Mouse (Mus musculus) megakaryocyte, embryonic 14.5 days (primary cell): ENCODE results near the gene Olfr520. TPM values are rescaled to one million over a fixed set of nuclear protein-coding genes. Genes with fewer than 3 reads are reported as not detected.

ENCODE experiments used
- H3K27me3 ChIP-seq: replicated peaks from 2 replicates; pipeline ENCODE3; 2012; ENCODE audit warnings: inconsistent platforms
- H3K36me3 ChIP-seq: replicated peaks from 2 replicates; pipeline ENCODE3; 2012; ENCODE audit warnings: low read length, inconsistent platforms, mixed read lengths
- H3K4me1 ChIP-seq: 2 replicates; pipeline ENCODE4 v1.6.1; 2012; ENCODE audit warnings: inconsistent platforms
- H3K4me3 ChIP-seq: replicated peaks from 2 replicates; pipeline ENCODE3; 2012; ENCODE audit warnings: moderate library complexity, mild to moderate bottlenecking, inconsistent platforms
- H3K9me3 ChIP-seq: 2 replicates; pipeline ENCODE4 v1.6.1; 2012; ENCODE audit warnings: inconsistent platforms
- FLI1 ChIP-seq: IDR thresholded peaks from 2 replicates; pipeline ENCODE4 v1.6.1; 2012; ENCODE audit warnings: low read length, inconsistent platforms, mixed read lengths
- GATA1 ChIP-seq: IDR thresholded peaks from 3 replicates; pipeline ENCODE4 v1.6.1; 2012; ENCODE audit warnings: mixed read lengths, low read length, inconsistent platforms, borderline replicate concordance
- polyA plus RNA-seq: library from polyadenylated mRNA; stranded (reverse); fragments of >175 nt; gene quantifications from 2 replicates; pipeline ENCODE4 v1.2.3, GENCODE M21; 2012; ENCODE audit warnings: low replicate concordance; ENCODE audit not compliant: insufficient read depth

Gene Olfr520
- polyA plus RNA-seq, 1 experiment, result not detected

- Histone ChIP-seq H3K4me1 (peaks cover 28% of the 10 kb centered on the region), H3K36me3 (no peaks in the 10 kb centered on the region), H3K9me3 (no peaks in the 10 kb centered on the region), H3K27me3 (peaks cover 55% of the 10 kb centered on the region), H3K4me3 (no peak overlapping the region)
- TF ChIP-seq FLI1, result no peak
- TF ChIP-seq GATA1, result no peak
These were observed 31.0 kb upstream of the Olfr520 start for GRCm38 (mm10) chr7:99699106-99699505.

GRCm38 (mm10) chr7:99699709-99700151 lies 30.3 kb upstream of the Olfr520 start:
- Histone ChIP-seq H3K4me1 (peaks cover 34% of the 10 kb centered on the region), H3K4me3 (no peak overlapping the region), H3K27me3 (peaks cover 53% of the 10 kb centered on the region), H3K36me3 (no peaks in the 10 kb centered on the region), H3K9me3 (no peaks in the 10 kb centered on the region)
- TF ChIP-seq FLI1, result no peak
- TF ChIP-seq GATA1, result no peak

GRCm38 (mm10) chr7:99700641-99701040 lies 29.4 kb upstream of the Olfr520 start:
- peaks cover 43% of the 10 kb centered on the region for H3K4me1 ChIP-seq
- no peaks in the 10 kb centered on the region for H3K9me3 ChIP-seq
- H3K27me3 ChIP-seq, result peaks cover 47% of the 10 kb centered on the region
- TF ChIP-seq GATA1 (no peak), FLI1 (no peak)
- H3K4me3 ChIP-seq, result no peak overlapping the region
- H3K36me3 ChIP-seq, result no peaks in the 10 kb centered on the region

- H3K36me3 ChIP-seq, result no peaks in the 10 kb centered on the region
- no peak overlapping the region for H3K4me3 ChIP-seq
- H3K27me3 ChIP-seq, result peaks cover 33% of the 10 kb centered on the region
- H3K4me1 ChIP-seq, result peaks cover 52% of the 10 kb centered on the region
- H3K9me3 ChIP-seq, result no peaks in the 10 kb centered on the region
- no peak for TF ChIP-seq GATA1
- TF ChIP-seq FLI1, result no peak
These were observed 27.9 kb upstream of the Olfr520 start for GRCm38 (mm10) chr7:99702201-99702600.

GRCm38 (mm10) chr7:99704736-99705519 lies 25.1 kb upstream of the Olfr520 start:
- H3K9me3 ChIP-seq, result no peaks in the 10 kb centered on the region
- peak overlapping the region; percentile 65 for H3K4me3 ChIP-seq
- H3K36me3 ChIP-seq, result no peaks in the 10 kb centered on the region
- peaks cover 31% of the 10 kb centered on the region for H3K27me3 ChIP-seq
- peaks cover 78% of the 10 kb centered on the region for H3K4me1 ChIP-seq
- TF ChIP-seq FLI1 (no peak), GATA1 (no peak)

- Histone ChIP-seq H3K9me3 (no peaks in the 10 kb centered on the region), H3K4me3 (peak overlapping the region; percentile 86), H3K4me1 (peaks cover 89% of the 10 kb centered on the region), H3K36me3 (no peaks in the 10 kb centered on the region), H3K27me3 (peaks cover 31% of the 10 kb centered on the region)
- no peak for TF ChIP-seq GATA1
- no peak for TF ChIP-seq FLI1
These were observed 23.6 kb upstream of the Olfr520 start for GRCm38 (mm10) chr7:99706341-99707037.

GRCm38 (mm10) chr7:99707038-99707595 lies 23.0 kb upstream of the Olfr520 start:
- Histone ChIP-seq H3K9me3 (no peaks in the 10 kb centered on the region), H3K27me3 (peaks cover 29% of the 10 kb centered on the region), H3K4me3 (peak overlapping the region; percentile 86), H3K36me3 (no peaks in the 10 kb centered on the region), H3K4me1 (peaks cover 90% of the 10 kb centered on the region)
- TF ChIP-seq GATA1 (no peak), FLI1 (no peak)

GRCm38 (mm10) chr7:99707671-99708070 lies 22.4 kb upstream of the Olfr520 start:
- TF ChIP-seq GATA1 (no peak), FLI1 (no peak)
- Histone ChIP-seq H3K4me1 (peaks cover 87% of the 10 kb centered on the region), H3K27me3 (peaks cover 29% of the 10 kb centered on the region), H3K4me3 (no peak overlapping the region), H3K36me3 (no peaks in the 10 kb centered on the region), H3K9me3 (no peaks in the 10 kb centered on the region)

GRCm38 (mm10) chr7:99708301-99708721 lies 21.8 kb upstream of the Olfr520 start:
- Histone ChIP-seq H3K9me3 (no peaks in the 10 kb centered on the region), H3K4me3 (no peak overlapping the region), H3K36me3 (no peaks in the 10 kb centered on the region), H3K4me1 (peaks cover 87% of the 10 kb centered on the region), H3K27me3 (peaks cover 34% of the 10 kb centered on the region)
- TF ChIP-seq FLI1, result no peak
- TF ChIP-seq GATA1, result no peak

GRCm38 (mm10) chr7:99708750-99709149 lies 21.3 kb upstream of the Olfr520 start:
- Histone ChIP-seq H3K27me3 (peaks cover 38% of the 10 kb centered on the region), H3K4me1 (peaks cover 87% of the 10 kb centered on the region), H3K36me3 (no peaks in the 10 kb centered on the region), H3K9me3 (no peaks in the 10 kb centered on the region), H3K4me3 (no peak overlapping the region)
- TF ChIP-seq FLI1 (no peak), GATA1 (no peak)
